Mouse (Mus musculus) bone marrow, adult 2 months (tissue): ENCODE results near the gene Enho. TPM values are rescaled to one million over a fixed set of nuclear protein-coding genes. Genes with fewer than 3 reads are reported as not detected.

Experiments used
- H3K27ac ChIP-seq: fragments of 200-500 bp; 2 replicates; pipeline ENCODE4 v1.5.1; 2012; ENCODE audit warnings: low read depth, mild to moderate bottlenecking, control low read depth, inconsistent platforms, low read length; ENCODE audit not compliant: control insufficient read depth, poor library complexity, insufficient read depth
- H3K4me1 ChIP-seq: fragments of 200-500 bp; 2 replicates; pipeline ENCODE4 v1.6.1; 2011; ENCODE audit warnings: low read length; ENCODE audit not compliant: control insufficient read depth, insufficient read depth
- H3K4me3 ChIP-seq: fragments of 200-500 bp; replicated peaks from 2 replicates; pipeline ENCODE3; 2011; ENCODE audit warnings: mild to moderate bottlenecking, low read depth, low read length, control low read depth; ENCODE audit not compliant: control insufficient read depth
- CTCF ChIP-seq: fragments of 200-500 bp; IDR thresholded peaks from 2 replicates; pipeline ENCODE4 v1.5.1; 2011; ENCODE audit warnings: low read length, control low read depth; ENCODE audit not compliant: control insufficient read depth, insufficient read depth
- POLR2A ChIP-seq: fragments of 200-500 bp; IDR thresholded peaks from 2 replicates; pipeline ENCODE4 v1.6.1; 2011; ENCODE audit warnings: low read depth, mild to moderate bottlenecking, control low read depth, low read length, borderline replicate concordance; ENCODE audit not compliant: control insufficient read depth
- WGBS: fragments of 180-500 bp; shearing (Covaris S2); methylation state at CpG from one replicate; pipeline ENCODE4 v1.1.7; 2018; 5-methylcytosine and 5-hydroxymethylcytosine counted together
- polyA plus RNA-seq: library from polyadenylated mRNA; stranded (reverse); fragments of >200 nt; gene quantifications from 2 replicates; pipeline ENCODE4 v1.2.4, GENCODE M21; 2011; ENCODE audit warnings: low replicate concordance; ENCODE audit not compliant: missing spikeins, insufficient read depth, insufficient read length

Enho gene
- polyA plus RNA-seq, 1 experiment, result 1.2 TPM

- WGBS, result 50% methylated on average over 2 of the region's 2 CpGs
These were observed 39.2 kb upstream of the Enho start for GRCm38 (mm10) chr4:41679291-41679690.

GRCm38 (mm10) chr4:41678863-41679262, 38.7 kb upstream of the Enho start:
- no peak for TF ChIP-seq POLR2A
- TF ChIP-seq CTCF, result no peak
- 69% methylated on average over 6 of the region's 6 CpGs for WGBS
- no peak overlapping the region for H3K4me3 ChIP-seq
- H3K4me1 ChIP-seq, result no peaks in the 10 kb centered on the region
- H3K27ac ChIP-seq, result no peak overlapping the region

More at GRCm38 (mm10) chr4:41679291-41679690, 39.2 kb upstream of the Enho start:
- Histone ChIP-seq H3K4me1 (no peaks in the 10 kb centered on the region), H3K27ac (no peak overlapping the region), H3K4me3 (no peak overlapping the region)
- TF ChIP-seq CTCF, result no peak
- TF ChIP-seq POLR2A, result no peak

GRCm38 (mm10) chr4:41677006-41677629, 37.0 kb upstream of the Enho start:
- Histone ChIP-seq H3K4me3 (no peak overlapping the region), H3K27ac (no peak overlapping the region)
- WGBS, result 45% methylated on average over 13 of the region's 13 CpGs

GRCm38 (mm10) chr4:41676248-41677005, 36.3 kb upstream of the Enho start:
- TF ChIP-seq POLR2A (no peak), CTCF (no peak)
- WGBS, result 41% methylated on average over 17 of the region's 17 CpGs
- no peaks in the 10 kb centered on the region for H3K4me1 ChIP-seq

More at GRCm38 (mm10) chr4:41677006-41677629, 37.0 kb upstream of the Enho start:
- H3K4me1 ChIP-seq, result no peaks in the 10 kb centered on the region
- TF ChIP-seq POLR2A (no peak), CTCF (no peak)

GRCm38 (mm10) chr4:41673186-41673585, 33.1 kb upstream of the Enho start:
- Histone ChIP-seq H3K4me1 (no peaks in the 10 kb centered on the region), H3K4me3 (no peak overlapping the region), H3K27ac (no peak overlapping the region)
- WGBS, result 79% methylated on average over 19 of the region's 19 CpGs
- TF ChIP-seq CTCF, result no peak
- TF ChIP-seq POLR2A, result no peak

More at GRCm38 (mm10) chr4:41676248-41677005, 36.3 kb upstream of the Enho start:
- Histone ChIP-seq H3K27ac (no peak overlapping the region), H3K4me3 (no peak overlapping the region)

- WGBS, result 61% methylated on average over 8 of the region's 8 CpGs
- Histone ChIP-seq H3K4me1 (no peaks in the 10 kb centered on the region), H3K4me3 (no peak overlapping the region), H3K27ac (no peak overlapping the region)
- no peak for TF ChIP-seq POLR2A
- TF ChIP-seq CTCF, result no peak
These were observed 32.4 kb upstream of the Enho start for GRCm38 (mm10) chr4:41672522-41672963.

GRCm38 (mm10) chr4:41671963-41672480, 31.9 kb upstream of the Enho start:
- WGBS, result 50% methylated on average over 8 of the region's 8 CpGs
- no peaks in the 10 kb centered on the region for H3K4me1 ChIP-seq
- H3K27ac ChIP-seq, result no peak overlapping the region
- no peak for TF ChIP-seq POLR2A
- no peak for TF ChIP-seq CTCF
- H3K4me3 ChIP-seq, result no peak overlapping the region

- Histone ChIP-seq H3K27ac (no peak overlapping the region), H3K4me1 (no peaks in the 10 kb centered on the region), H3K4me3 (no peak overlapping the region)
- TF ChIP-seq POLR2A (no peak), CTCF (no peak)
- WGBS, result 20% methylated on average over 5 of the region's 5 CpGs
These were observed 31.4 kb upstream of the Enho start for GRCm38 (mm10) chr4:41671500-41671899.
